Mouse (Mus musculus) lung, postnatal 0 days (tissue): ENCODE data around the gene Ap2s1.

Experiments
- CTCF ChIP-seq: IDR thresholded peaks from 2 replicates; pipeline ENCODE4 v1.5.1; 2016; ENCODE audit warnings: antibody characterized with exemption, mild to moderate bottlenecking
- EP300 ChIP-seq: IDR thresholded peaks from 2 replicates; pipeline ENCODE4 v1.6.1; 2016; ENCODE audit warnings: antibody characterized with exemption, mild to moderate bottlenecking, control low read depth

DNA sequence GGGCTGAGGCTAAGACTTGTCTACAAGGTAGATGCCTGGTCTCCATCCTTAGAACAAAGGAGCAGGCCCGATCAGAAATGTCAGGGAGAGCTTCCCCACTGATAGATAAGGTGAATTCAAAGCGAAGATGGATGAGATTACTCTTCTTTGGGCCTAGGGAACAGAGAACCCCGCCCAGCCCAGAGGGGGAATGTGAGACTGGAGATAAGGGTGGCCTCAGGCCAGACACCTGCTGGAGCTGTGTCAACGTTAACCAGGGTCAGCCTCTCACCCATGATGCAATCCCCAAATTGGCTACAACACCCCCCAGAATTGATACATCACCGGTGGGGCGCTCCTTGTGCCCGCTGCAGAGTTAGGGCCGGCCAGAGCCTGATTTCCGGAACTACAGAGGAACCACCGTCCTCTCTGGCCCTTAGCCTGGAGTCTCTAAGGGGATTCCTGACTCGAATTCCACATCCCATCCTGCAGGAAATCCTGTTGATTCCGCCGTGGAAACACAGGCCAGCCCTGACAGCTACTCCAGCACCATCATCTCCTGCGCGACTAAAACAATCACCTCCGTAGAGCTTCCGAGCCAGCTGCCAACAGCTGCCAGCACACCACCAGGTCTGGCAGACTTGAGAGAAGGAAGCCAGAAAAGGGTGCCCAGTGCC lies 17.3 kb downstream of the Ap2s1 start:
- TF ChIP-seq CTCF (no peak), EP300 (no peak)
